Mouse (Mus musculus): ENCODE data around the gene Tctex1d4. TPM values are rescaled to one million over a fixed set of nuclear protein-coding genes. Genes with fewer than 3 reads are reported as not detected.

The Tctex1d4 gene
- polyA plus RNA-seq, 1 experiment from 2014 or later = not detected

DNA sequence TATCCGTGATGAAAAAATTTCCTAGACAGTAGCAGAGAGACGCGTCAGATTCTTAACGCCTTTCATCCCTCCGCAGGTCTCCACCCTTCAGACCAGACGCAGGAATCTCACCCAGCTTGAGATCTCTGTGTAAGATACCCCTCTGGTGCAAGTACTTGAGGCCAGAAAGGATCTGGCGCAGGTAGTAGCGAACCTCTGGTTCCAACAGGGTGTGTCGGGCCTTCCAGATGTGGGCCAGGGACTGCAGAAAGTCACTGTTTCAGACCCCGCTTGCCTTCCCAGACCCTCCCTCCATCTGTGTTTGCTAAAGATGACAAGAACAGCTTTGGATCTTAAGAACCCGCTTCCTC, 6.2 kb downstream of the Tctex1d4 start:
- Histone ChIP-seq H3K27me3 (ENCODE audit: control insufficient read depth, insufficient read depth, low read length) (peaks cover 3% of the 10 kb centered on the region; the same call in 1 of the 2 replicates), H3K4me1 (ENCODE audit: control insufficient read depth, insufficient read depth, low read length) (peaks cover 34% of the 10 kb centered on the region), H3K9me3 (ENCODE audit: control insufficient read depth, low read length) (no peaks in the 10 kb centered on the region), H3K4me3 (ENCODE audit: low read depth, low read length) (peak overlapping the region; percentile 90), H3K27ac (ENCODE audit: low read depth, low read length) (peak overlapping the region; percentile 57), H3K9ac (ENCODE audit: low read length) (peak overlapping the region; percentile 80), H3K36me3 (ENCODE audit: control insufficient read depth, insufficient read depth, low read length) (no peaks in the 10 kb centered on the region; the same call in 1 of the 2 replicates), H3K4me2 (peak overlapping the region; percentile 72)
- DNase-seq (ENCODE audit: low spot score, missing footprints) (peak; percentile 94), ATAC-seq (ENCODE audit: low FRiP score) (no peak)
- 2% methylated on average over 11 of the region's 11 CpGs for WGBS

DNA sequence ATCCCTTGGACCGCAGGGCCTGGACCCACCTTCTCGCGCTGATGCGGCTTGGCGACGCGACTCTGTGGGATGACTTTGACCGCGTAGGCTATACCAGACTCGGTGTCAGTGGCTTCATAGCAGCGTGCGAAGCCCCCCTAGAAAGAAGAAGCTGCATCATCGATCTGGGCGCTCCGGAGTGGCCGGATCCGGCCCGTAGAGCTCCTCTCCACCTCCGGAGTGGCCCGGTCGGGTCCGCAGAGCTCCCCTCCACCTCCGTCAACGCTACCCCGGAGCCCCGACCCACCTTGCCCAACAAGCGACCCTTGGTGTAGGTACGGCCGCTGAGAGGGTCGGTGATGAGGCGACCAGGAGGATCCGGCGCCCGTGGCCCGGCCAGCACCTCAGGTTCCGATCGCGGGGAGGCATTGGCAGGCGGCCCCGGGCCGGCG, 6.8 kb downstream of the Tctex1d4 start:
- WGBS = under 1% methylated on average over 39 of the region's 42 CpGs
- peak overlapping the region; percentile 80 for H3K9ac ChIP-seq (ENCODE audit: low read length)
- peak overlapping the region; percentile 90 for H3K4me3 ChIP-seq (ENCODE audit: low read depth, low read length)
- peak; percentile 47 for ATAC-seq (ENCODE audit: low FRiP score)
- peaks cover 3% of the 10 kb centered on the region; the same call in 1 of the 2 replicates for H3K27me3 ChIP-seq (ENCODE audit: control insufficient read depth, insufficient read depth, low read length)
- no peaks in the 10 kb centered on the region for H3K9me3 ChIP-seq (ENCODE audit: control insufficient read depth, low read length)
- H3K4me1 ChIP-seq (ENCODE audit: control insufficient read depth, insufficient read depth, low read length) = peaks cover 34% of the 10 kb centered on the region
- H3K27ac ChIP-seq (ENCODE audit: low read depth, low read length) = peak overlapping the region; percentile 57; the same call in 1 of the 2 replicates
- H3K4me2 ChIP-seq = peak overlapping the region; percentile 72
- no peaks in the 10 kb centered on the region; the same call in 1 of the 2 replicates for H3K36me3 ChIP-seq (ENCODE audit: control insufficient read depth, insufficient read depth, low read length)
- DNase-seq (ENCODE audit: low spot score, missing footprints) = peak; percentile 93

DNA sequence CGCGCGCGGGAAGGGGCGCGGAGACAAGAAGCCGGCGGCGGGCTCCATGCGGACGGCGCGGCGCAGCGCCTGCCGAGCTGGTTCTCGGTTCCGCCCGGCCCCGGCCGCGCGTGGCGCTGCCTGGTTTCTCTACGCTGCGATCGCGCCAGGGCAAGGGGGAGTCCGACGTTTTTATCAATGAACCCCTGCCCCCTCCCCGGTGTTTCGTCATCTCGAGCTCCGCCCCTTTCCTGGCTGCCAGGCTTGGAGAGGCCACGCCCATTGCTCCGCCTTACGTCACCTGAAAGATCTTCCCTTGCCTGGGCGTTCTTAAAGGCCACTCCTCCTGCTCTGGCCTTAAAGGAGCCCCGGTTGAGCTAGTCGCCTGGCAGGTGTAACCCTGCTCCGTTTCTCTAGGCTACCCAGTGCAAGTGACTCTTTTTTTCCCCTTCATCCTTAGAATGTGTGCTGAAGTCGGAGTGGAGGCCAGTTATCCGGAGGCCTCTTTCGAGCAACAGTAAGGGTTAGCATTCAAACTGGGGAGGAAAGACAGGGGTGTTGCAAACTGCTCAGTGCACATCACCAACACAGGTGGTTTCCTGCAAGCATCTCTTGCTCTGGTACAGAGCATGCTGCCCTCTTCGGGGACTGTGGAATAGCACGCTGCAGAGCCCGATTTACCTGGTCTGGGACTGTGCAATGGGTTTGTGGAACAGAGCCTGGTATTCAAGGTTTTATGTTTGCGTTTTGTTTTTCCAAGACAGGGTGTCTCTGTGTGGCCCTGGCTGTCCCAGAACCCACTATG, 7.4 kb downstream of the Tctex1d4 start, which contains the start of gene Plk3:
Gene Plk3, minus strand, starts transcription at position 147 of the 784 bp plus-strand sequence.
- H3K4me2 ChIP-seq = peak within 1 kb of the TSS; percentile 72
- peak within 1 kb of the TSS; percentile 90 for H3K4me3 ChIP-seq (ENCODE audit: low read depth, low read length)
- no peaks in the 10 kb centered on the region for H3K36me3 ChIP-seq (ENCODE audit: control insufficient read depth, insufficient read depth, low read length)
- H3K9ac ChIP-seq (ENCODE audit: low read length) = peak within 1 kb of the TSS; percentile 80
- 2% methylated on average over 39 of the region's 48 CpGs for WGBS
- H3K27ac ChIP-seq (ENCODE audit: low read depth, low read length) = peak within 1 kb of the TSS; percentile 57
- peaks cover 34% of the 10 kb centered on the region for H3K4me1 ChIP-seq (ENCODE audit: control insufficient read depth, insufficient read depth, low read length)
- ATAC-seq (ENCODE audit: low FRiP score) (peak; percentile 80), DNase-seq (ENCODE audit: low spot score, missing footprints) (peak; percentile 99)
- H3K27me3 ChIP-seq (ENCODE audit: control insufficient read depth, insufficient read depth, low read length) = peaks cover 3% of the 10 kb centered on the region; the same call in 1 of the 2 replicates
- H3K9me3 ChIP-seq (ENCODE audit: control insufficient read depth, low read length) = no peaks in the 10 kb centered on the region

DNA sequence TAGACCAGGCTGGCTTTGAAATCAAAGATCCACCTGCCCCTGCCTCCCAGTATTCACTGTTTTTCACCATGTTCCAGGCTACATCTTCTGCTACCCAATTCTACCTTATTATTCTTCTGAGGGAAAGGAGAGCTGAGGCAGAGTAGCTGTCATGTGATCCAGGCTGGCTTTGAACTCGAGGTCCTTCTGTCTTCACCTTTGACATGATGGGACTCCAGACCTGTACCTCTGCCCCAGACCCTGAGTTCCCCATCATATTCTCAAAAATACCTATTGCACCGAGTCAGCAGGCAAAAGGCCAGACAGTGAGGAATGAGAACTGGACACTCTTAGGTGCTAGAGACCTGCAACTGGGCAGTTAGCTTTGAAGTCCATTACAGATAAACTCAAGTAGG, 8.0 kb downstream of the Tctex1d4 start:
- WGBS = 30% methylated on average over 2 of the region's 2 CpGs

DNA sequence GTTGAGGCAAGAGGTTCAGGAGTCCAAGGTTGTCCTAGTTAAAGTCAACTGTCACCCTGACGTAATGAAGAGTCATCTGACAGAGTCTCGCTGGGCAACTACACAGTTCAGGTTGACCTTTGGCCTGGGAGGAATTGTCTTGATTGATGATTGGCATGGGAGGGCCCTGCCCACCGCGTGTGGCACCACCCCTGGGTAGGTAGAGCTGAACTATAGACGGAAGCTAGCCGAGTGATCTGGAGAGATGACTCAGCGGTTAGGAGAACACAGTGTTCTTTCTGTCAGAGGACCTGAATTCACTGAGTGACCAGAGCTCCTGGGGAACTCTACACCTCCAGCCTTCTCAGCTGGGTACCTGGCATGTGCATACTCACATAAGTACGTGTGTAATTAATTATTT, 9.4 kb downstream of the Tctex1d4 start:
- ATAC-seq (ENCODE audit: low FRiP score) = no peak
- 22% methylated on average over 8 of the region's 8 CpGs for WGBS

More for the DNA sequence above, 8.0 kb downstream of the Tctex1d4 start:
- H3K9me3 ChIP-seq (ENCODE audit: control insufficient read depth, low read length) = no peaks in the 10 kb centered on the region
- peaks cover 3% of the 10 kb centered on the region; the same call in 1 of the 2 replicates for H3K27me3 ChIP-seq (ENCODE audit: control insufficient read depth, insufficient read depth, low read length)
- H3K27ac ChIP-seq (ENCODE audit: low read depth, low read length) = no peak overlapping the region
- peak overlapping the region; percentile 47; the same call in 1 of the 2 replicates for H3K9ac ChIP-seq (ENCODE audit: low read length)
- H3K4me1 ChIP-seq (ENCODE audit: control insufficient read depth, insufficient read depth, low read length) = peaks cover 34% of the 10 kb centered on the region
- no peak overlapping the region for H3K4me3 ChIP-seq (ENCODE audit: low read depth, low read length)
- H3K36me3 ChIP-seq (ENCODE audit: control insufficient read depth, insufficient read depth, low read length) = no peaks in the 10 kb centered on the region
- peak; percentile 77 for DNase-seq (ENCODE audit: low spot score, missing footprints)
- H3K4me2 ChIP-seq = no peak overlapping the region
- no peak for ATAC-seq (ENCODE audit: low FRiP score)

DNA sequence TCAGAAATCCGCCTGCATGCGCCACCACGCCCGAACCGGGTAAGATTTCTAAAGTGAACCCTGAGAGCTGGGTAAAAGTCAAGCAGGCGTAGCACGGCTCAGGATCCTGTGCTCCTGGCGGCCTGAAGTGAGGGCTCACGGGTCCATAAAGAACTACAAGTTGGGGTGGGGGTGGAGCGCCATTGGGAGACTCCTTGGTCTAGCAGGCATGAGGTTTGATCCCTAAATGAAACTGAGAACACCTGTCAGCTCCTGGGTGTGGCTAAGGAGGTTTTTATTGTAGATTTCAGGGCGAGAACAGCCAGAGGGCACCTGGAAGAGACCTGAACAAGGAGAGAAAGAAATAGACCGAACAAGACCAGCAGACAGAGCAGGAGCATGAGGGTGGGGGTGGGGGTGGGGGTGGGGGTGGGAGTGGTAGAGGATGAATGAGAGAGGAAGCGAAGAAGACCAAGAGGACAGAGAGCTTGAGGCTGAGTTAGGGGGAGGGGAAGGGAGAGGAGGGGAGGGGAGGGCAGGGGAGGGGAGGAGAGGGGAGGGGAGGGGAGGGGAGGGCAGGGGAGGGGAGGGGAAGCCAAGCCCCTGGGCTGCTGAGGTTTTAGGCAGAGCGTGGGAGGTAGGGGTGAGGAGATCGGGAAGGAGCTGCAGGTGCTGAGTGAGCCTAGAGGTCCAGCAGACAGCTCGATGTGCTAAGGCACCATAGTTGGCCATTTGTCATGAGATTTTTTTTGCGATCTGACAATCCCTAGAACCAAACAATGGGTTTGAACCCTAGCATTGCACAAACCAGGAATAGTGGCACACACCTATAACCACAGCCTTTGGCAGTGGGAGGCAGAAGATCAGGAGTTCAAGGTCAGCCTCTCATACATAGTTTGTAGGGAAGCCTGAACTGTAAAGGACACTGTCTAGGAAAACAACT, 12.0 kb downstream of the Tctex1d4 start:
- no peaks in the 10 kb centered on the region for H3K9me3 ChIP-seq (ENCODE audit: control insufficient read depth, low read length)
- H3K9ac ChIP-seq (ENCODE audit: low read length) = no peak overlapping the region
- no peak overlapping the region for H3K4me2 ChIP-seq
- 68% methylated on average over 16 of the region's 17 CpGs for WGBS
- DNase-seq (ENCODE audit: low spot score, missing footprints) (peak; percentile 21), ATAC-seq (ENCODE audit: low FRiP score) (no peak)
- no peaks in the 10 kb centered on the region; the same call in 1 of the 2 replicates for H3K27me3 ChIP-seq (ENCODE audit: control insufficient read depth, insufficient read depth, low read length)
- no peaks in the 10 kb centered on the region for H3K36me3 ChIP-seq (ENCODE audit: control insufficient read depth, insufficient read depth, low read length)
- H3K27ac ChIP-seq (ENCODE audit: low read depth, low read length) = no peak overlapping the region
- H3K4me1 ChIP-seq (ENCODE audit: control insufficient read depth, insufficient read depth, low read length) = peaks cover 8% of the 10 kb centered on the region
- no peak overlapping the region for H3K4me3 ChIP-seq (ENCODE audit: low read depth, low read length)

More for the DNA sequence above, 9.4 kb downstream of the Tctex1d4 start:
- Histone ChIP-seq H3K4me1 (ENCODE audit: control insufficient read depth, insufficient read depth, low read length) (peaks cover 27% of the 10 kb centered on the region), H3K4me2 (no peak overlapping the region), H3K4me3 (ENCODE audit: low read depth, low read length) (no peak overlapping the region), H3K9ac (ENCODE audit: low read length) (no peak overlapping the region), H3K27ac (ENCODE audit: low read depth, low read length) (no peak overlapping the region), H3K27me3 (ENCODE audit: control insufficient read depth, insufficient read depth, low read length) (no peaks in the 10 kb centered on the region; the same call in 1 of the 2 replicates), H3K9me3 (ENCODE audit: control insufficient read depth, low read length) (no peaks in the 10 kb centered on the region), H3K36me3 (ENCODE audit: control insufficient read depth, insufficient read depth, low read length) (no peaks in the 10 kb centered on the region)
- peak; percentile 79 for DNase-seq (ENCODE audit: low spot score, missing footprints)

DNA sequence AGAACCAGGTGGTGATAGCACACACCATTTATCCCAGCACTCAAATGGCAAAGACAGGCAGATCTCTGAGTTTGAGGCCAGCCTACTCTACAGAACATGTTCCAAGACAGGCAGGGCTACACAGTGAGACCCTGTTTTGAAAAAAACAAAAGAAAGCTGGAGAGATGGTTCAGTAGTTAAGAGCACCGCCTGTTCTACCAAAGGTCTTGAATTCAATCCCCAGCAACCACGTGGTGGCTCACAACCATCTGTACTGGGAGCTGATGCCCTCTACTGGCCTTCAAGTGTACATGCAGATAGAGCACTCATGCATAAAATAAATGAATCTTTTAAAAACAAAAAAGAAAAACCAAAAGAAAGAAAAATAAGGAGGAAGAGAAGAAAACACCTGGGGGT, 12.6 kb downstream of the Tctex1d4 start:
- no peaks in the 10 kb centered on the region for H3K36me3 ChIP-seq (ENCODE audit: control insufficient read depth, insufficient read depth, low read length)
- 0% methylated on average over 2 of the region's 2 CpGs for WGBS
- H3K9ac ChIP-seq (ENCODE audit: low read length) = no peak overlapping the region
- ATAC-seq (ENCODE audit: low FRiP score) (0 out of 2 replicates have a peak, but pooled peaks have one; percentile 35), DNase-seq (ENCODE audit: low spot score, missing footprints) (peak; percentile 88)
- H3K4me3 ChIP-seq (ENCODE audit: low read depth, low read length) = no peak overlapping the region
- no peaks in the 10 kb centered on the region; the same call in 1 of the 2 replicates for H3K27me3 ChIP-seq (ENCODE audit: control insufficient read depth, insufficient read depth, low read length)
- no peak overlapping the region for H3K27ac ChIP-seq (ENCODE audit: low read depth, low read length)
- H3K4me2 ChIP-seq = no peak overlapping the region
- peaks cover 6% of the 10 kb centered on the region for H3K4me1 ChIP-seq (ENCODE audit: control insufficient read depth, insufficient read depth, low read length)
- H3K9me3 ChIP-seq (ENCODE audit: control insufficient read depth, low read length) = no peaks in the 10 kb centered on the region

DNA sequence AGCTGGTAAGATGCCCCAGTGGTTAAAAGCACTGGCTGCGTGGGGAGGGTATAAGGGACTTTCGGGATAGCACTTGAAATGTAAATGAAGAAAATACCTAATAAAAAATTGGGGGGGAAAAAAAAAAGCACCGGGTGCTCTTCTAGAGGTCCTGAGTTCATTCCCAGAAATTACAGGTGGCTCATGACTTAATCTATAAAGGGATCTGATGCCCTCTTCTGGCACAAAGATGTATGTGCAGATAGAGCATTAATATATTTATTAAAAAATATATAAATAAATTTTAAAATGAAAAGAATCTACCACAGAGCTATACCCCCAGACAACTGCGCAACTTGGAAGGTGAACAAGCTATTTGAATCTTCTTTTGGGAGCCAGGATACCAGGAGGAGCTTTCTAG, 14.0 kb downstream of the Tctex1d4 start:
- Histone ChIP-seq H3K36me3 (ENCODE audit: control insufficient read depth, insufficient read depth, low read length) (no peaks in the 10 kb centered on the region), H3K4me1 (ENCODE audit: control insufficient read depth, insufficient read depth, low read length) (no peaks in the 10 kb centered on the region), H3K4me3 (ENCODE audit: low read depth, low read length) (no peak overlapping the region), H3K27ac (ENCODE audit: low read depth, low read length) (no peak overlapping the region), H3K4me2 (no peak overlapping the region), H3K9ac (ENCODE audit: low read length) (no peak overlapping the region), H3K27me3 (ENCODE audit: control insufficient read depth, insufficient read depth, low read length) (no peaks in the 10 kb centered on the region; the same call in 1 of the 2 replicates), H3K9me3 (ENCODE audit: control insufficient read depth, low read length) (no peaks in the 10 kb centered on the region)
- DNase-seq (ENCODE audit: low spot score, missing footprints) (peak; percentile 80), ATAC-seq (ENCODE audit: low FRiP score) (no peak)
- WGBS = 36% methylated on average over 4 of the region's 4 CpGs
